Mouse (Mus musculus): ENCODE measurements around the gene Krt15. TPM values are rescaled to one million over a fixed set of nuclear protein-coding genes. Genes with fewer than 3 reads are reported as not detected.
A peak's percentile ranks its signal among the peaks of the same experiment; 100 is the strongest.

Gene Krt15
- total RNA-seq (2021) (not detected), polyA plus RNA-seq (2012; rRNA removed) (not detected in 2 replicates)
- long read RNA-seq = 0 reads

DNA sequence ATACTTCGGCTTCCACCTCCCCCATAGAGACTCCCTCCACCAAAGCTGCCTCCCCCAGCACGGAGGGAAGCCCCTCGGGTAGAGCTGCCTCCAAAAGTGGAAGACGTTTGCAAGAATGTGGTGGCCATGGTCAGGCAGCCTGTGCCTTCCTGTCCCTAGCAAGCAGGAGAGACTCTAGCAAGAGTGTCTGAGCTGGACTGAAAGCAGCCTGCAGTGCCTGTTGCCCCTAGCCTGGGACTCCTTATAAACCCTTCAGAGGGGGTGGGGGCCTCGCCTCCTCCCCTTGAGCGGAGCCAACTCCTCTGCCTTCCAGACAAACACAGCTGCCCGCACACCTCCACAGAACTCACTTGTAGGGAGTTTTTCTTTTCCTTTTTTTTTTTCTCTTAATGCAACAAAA, at the start of gene Krt15:
Krt15 (minus strand) TSS at position 198 of the 400 bp plus-strand sequence.
- no peak for DNase-seq

DNA sequence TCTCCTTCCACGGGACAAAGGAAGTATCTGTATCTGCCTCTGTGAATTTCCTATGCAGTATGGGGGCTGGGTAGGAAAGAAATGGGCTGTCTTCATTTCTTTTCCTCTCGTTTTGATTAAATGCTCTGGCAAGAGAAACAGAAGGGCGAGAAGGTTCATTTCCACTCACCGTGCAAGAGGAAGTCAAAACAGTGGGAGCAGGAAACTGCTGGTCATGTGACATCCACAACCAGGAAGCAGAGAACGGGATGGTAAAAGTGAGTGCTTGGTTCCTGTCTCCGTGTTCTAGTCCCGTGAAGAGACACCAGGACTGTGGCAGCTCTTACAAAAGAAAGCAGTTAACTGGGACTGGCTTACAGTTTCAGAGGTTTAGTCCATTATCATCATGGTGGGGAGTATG, 46.0 kb upstream of the Krt15 start:
- DNase-seq = no peak

DNA sequence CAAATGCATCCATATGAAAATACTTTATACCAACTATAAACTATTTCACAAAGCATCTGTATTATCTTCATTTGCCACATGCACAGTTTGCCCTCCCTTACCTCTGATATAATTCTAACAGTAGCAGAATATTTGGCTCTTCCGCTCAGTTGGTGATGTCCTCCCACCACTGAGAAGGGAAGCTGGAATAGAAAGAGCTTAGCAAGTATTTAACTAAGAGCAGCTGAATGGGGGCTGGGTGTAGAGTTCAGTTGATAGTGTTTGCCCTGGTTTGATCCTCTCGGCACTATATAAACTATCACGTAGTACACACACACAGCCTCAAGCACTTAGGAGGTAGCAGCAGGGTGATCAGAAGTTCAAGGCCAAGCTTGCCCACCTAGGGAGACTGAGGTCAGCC, 43.5 kb upstream of the Krt15 start:
- no peak for DNase-seq

DNA sequence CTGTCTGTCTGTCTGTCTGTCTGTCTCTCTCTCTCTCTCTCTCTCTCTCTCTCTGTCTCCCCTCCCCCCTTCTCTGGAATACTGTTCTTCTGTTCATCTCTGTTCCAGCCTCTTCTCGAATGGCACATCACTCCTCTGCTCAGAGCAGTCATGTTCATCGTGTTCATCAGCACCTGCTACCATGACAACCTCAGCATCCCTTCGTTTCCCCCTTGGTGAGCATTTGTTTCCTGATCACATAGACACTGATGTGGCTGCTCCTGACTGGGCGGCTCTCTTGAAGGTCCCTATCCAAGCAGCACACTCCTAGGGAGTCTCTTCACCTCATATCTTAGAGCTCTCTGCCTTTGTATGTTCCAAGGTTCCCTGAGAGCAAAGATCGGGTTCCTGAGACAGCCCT, 42.6 kb upstream of the Krt15 start:
- DNase-seq = no peak

DNA sequence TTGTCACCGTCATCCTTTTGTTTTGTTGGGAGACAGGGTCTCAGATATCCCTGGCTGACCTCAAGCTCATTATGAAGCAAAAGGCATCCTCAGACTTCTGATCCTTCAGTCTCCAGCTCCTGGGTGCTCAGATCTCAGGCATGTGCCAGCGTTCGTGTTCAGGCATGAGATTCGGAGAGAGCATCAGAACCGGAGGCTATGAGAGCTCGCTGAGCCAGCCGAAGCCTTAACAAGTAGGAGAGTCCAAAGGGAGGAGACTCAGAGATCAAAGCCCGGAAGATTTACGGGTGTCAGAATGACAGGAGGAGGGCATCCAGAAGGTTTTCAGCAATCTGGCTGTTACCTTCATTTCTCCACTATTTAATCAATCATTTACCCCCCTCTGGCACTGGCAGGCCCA, 41.1 kb upstream of the Krt15 start:
- DNase-seq = no peak

DNA sequence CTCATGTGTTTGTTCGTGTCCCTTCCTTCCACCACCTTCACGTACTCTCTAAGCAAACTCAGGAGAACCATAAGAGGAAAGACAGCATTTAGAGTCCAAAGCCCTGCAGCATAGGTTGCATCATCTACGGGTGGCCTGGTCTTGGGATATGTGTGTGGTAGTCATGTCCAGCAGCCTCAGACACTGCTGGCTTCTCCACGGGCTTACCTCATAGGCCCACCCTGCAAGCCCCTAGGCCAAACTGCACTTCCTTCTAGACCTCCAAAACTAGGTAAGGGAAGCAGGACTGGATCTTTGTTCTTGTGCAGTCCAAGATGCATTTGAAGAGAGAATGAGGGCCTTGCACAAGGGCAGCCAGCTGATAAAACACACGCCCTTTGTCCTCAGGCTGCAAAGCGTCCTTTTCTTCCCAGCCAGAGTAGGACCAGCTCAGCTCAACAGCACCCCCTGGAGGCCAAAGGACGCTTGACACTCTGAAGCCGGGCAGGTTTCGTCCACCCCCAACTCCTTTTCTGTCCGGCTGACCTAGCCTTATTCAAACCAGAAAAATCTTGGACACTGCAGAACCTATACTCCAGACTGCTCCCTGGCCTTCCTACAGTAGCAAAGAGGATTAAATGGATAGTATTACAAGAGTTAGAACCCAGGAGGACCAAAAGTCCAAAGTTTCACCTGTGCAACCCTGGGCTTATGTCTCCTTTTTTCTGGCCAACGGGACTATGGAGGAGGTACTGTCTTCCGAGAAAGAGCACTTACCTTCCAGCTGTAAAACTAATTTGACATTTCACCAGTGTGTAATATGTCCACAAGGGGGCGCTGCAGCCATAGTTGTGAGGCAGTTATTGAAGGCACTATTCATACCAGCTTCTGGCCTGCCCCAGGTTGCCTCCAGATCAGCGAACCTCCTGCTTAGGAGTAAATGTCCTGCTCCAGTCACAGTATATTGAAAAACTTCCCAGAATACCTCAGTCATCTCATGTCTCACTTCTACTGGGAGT, 33.3 kb upstream of the Krt15 start:
- peak; percentile 69 for DNase-seq

DNA sequence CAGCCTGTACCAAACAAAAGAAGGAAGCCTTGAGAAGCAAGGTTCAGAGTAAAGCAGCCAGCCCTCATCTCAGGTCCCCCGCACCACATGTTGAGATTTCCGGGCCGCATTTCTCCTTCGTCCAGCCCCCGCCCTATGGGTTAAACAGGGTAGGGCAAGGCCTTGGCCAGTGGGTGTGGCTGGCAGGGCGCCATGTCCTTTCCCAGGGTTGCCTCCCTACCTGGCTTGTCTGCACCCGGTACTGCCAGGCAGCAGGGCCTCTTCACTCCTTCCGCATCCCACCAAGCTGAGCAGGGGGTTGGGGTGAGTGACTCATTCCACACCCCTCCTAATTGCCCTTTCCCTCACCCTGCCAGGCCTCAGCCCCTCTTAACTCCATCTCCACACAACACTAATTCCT, 32.3 kb upstream of the Krt15 start:
- DNase-seq = peak; percentile 13

DNA sequence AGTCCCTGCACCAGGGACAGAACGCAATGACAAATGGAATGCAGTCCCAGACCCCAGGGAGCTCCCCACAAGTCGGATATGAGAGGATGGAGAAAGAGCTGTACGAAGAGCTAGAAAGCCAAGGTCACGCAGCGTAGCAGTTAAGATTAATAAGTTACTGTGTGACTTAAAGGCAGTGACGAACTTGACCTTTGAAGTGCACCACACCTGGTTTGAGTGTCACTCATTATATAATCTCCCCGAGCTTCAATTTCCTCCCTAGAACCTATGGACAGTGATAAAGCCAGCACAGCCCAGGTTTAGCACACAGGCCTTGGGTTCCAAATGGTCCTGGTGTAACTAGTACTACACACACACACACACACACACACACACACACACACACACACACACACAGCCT, 28.7 kb upstream of the Krt15 start:
- no peak for DNase-seq

DNA sequence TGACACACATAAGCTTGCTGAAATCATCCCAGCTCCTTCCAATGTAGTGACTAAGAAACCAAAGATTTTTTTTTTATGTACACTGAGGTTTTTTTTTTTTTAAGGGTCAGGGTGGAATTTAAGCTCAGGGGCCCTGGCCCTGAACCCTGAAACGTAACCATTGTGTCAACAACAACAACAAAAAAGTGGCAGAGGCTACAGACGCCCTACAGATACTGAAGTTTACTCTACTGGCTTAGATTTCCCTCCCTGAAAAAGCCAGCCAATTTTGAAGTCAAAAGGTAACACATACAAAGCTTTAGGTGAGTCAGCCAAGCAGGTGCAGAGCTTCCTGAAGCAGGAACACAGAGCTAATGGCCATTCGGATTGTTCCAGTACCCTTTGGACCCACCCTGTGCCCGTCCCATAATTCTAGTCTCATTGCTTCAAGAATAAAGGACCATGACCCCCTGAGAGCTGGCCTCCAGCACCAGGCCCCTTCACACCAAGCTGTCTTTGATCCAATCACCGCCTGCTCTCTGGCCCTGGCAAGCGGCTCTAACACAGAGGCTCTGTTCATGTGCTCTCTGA, 22.3 kb upstream of the Krt15 start:
- DNase-seq = no peak

DNA sequence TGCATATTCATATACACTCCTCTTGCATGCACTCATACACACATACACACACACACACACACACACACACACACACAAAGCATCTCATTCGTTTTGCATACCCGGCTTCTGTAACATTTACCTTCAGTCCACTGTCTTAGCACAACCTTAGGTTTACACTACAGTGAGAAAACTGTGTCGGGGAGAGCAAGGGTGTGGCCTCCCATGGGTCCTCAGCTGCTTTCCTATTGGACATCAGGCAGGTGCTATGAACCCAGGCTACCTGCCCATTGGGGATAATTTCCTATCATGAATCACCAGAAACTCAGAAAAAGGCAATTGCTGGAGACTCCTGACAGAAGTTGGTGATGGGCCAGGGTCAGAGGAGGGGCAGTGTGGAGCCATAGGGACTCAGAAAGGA, 21.6 kb upstream of the Krt15 start:
- no peak for DNase-seq

DNA sequence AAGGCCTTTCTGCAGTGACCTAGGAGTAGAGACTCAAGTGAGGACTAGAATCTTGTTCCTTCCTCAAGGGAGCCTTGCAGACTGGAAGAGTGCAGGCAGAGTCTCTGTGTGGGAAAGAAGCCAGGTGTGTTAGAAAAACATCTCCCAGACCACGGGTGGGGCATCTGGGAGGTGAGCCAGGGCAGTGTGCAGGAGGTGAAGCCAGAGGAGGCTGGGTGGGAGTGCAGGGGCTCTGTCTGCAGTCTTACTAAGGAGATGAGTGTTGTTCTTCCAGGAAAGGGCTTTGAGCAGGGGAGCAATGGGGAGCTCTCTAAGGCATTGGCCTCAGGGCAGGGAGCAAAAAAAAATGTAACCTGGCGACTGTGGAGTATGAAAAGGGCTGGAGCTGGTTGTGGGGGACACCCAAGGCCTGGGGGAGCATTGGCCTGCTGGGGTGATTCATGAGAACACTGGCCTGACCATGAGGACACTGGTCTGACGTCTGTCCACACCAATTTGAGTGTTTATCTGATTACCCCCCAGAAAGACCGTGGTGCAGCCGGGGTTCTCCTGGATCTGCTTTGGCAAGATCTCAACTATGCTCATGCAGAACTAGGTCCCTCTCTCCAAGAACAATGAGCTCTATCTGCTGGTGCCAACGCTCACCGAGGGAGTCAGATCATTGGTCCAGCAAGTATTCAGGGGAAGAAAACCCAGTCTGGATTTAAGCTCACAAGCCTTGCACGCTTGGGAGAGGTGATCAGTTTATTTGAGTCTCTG, 19.9 kb upstream of the Krt15 start:
- DNase-seq = no peak

DNA sequence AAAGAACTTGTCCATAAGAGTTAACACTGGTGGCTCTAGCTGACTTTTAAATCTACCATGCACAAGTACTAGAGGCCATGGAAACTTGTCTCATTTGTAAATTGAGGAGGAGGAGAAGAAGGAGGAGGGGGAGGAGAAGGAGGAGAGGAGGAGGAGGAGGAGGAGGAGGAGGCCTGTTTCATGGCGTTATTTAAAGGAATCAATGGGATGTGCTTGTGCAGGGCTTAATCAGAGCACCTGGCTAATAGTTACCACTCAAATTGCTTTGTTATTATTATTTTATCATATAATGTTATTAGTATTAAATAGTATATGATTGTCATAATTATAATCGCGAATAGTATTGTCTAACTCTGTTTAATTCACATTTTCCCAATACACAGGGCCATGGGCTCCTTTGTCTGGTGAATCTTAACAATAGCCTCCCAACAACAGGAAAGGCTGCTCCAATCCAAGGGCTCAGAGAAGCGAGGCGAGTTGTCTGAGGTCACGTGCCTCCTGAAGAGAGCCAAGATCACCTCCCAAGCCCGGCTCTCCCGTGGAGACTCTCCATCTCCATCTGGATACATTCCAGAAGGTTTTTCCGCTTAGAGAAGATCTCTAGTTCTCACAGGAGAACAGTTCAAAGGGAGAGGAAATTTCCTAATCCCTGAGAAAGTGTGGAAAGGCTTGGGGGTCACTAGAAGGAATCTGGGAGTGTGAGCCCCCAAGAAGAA, 13.0 kb upstream of the Krt15 start, which contains the start of gene Krt19:
Krt19 (minus strand) TSS at position 51 of the 716 bp plus-strand sequence.
- DNase-seq = no peak

DNA sequence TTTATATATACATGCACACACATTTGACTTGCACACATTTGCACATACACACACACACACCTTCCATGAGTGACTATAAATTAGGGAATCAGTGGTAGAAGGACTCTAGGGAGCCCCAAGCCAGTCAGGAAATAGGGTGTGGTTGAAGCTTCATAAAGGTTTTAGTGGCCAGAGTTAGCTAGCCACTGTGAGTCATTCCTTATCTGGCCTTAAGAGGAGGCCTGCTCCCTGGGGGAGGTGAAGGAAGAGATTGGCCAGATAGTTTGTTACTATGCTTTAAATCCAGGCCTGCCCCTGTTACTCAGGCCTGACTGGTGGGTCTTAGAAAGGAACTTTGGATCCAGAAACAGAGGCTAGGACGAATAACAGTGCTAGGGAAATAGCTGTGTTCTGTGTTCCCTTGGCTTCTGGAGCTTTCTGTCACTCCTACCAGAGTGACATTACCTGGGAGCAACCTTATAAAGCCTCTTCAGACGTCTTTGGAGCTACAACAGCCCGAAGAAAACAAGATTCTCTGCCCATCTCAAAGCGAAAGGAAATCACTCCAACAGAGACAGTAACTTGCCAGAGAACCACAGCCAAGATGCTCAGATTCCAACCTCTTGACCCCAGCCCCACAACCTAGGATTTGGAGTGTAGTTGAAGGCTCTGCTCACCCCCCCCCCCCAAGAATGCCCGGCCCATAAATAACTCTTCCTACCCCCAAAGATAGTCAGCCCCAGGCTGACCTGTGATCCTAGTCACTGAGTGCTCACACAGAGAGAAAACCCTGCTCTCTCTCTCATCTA, 12.0 kb upstream of the Krt15 start:
- DNase-seq = no peak

DNA sequence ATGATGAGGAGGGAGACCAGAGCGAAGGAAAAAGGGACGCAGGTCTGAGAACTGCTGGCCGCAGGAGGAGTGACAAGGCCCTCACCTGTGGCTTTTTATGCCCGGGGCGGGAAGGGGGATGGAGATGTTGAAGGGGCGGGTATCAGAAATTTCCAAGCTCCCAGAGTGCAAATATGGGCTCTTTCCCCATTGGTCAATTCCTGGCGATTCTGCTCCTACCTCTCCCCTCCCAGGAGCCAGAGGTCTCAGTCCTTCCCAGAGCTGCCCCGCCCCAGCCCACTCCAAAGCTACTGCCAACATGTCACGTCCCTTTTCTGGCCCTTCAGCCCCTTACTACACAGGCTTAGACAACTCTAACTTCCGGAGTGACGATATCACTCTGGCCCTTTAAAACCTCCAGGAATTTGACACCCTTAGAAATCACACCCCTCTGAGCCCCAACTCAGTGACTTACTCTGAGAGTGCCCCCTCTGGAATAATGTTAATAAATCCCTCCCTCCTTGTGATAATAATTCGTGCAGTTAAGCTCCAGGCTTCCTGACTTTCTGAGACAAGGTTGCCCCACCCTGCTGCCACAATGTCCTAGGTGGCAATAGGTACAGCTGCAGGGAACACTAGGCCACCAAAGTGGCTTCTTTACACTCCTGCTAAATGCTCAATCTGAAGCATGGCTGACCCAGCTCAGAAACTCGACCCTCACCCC, 10.3 kb upstream of the Krt15 start:
- no peak for DNase-seq

DNA sequence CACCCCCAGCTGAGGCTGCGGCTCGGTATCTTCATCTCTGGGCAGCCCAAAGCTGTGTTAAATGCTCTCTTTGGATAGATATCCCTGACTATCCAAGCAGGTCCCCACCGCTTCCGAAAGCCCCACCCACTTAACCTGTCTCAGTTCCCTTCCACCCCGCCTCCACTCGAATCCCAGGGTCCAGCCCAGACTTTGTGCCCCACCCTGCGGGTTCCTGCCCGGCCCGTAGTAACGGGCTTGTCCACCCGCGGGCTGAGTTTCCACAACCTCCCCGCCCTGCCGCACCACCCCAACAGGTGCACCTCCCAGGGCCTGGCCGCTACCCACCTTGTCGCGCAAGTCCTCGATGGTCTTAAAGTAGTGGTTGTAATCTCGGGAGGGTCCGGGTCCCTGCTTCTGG, 9.4 kb upstream of the Krt15 start:
- no peak for DNase-seq

DNA sequence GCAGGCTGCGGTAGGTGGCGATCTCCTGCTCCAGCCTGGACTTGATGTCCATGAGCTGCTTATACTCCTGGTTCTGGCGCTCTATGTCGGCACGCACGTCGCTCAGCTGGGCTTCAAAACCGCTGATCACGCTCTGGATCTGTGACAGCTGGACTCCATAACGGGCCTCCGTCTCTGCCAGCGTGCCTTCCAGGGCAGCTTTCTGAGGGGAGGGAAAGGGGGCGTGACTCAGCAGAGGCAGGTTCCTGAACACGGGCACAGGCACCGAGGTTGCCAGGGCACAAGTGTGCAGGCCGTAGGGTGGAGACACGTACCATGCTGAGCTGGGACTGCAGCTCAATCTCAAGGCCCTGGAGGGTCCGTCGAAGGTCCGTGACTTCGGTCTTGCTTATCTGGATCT, 5.2 kb upstream of the Krt15 start:
- peak; percentile 8 for DNase-seq

DNA sequence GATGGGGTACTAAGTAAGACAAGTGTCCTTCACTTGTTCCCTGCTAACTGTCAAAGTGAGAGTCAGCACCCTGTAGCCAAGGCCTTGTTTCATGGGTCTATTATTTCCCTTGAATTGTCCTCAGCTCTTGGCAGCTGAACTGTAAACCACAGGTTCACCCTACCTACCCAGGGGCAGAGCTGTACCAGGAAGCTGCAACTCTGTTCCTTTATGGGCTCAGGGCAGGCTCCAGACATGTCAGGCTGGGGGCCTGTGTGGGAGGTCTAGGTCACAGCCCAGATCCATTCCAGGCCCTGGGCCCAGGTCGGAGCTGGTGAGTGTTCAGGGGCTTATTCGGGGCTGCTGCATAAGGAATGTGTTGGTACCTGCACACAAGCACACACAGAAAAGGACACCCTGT, 3.7 kb upstream of the Krt15 start:
- no peak for DNase-seq

DNA sequence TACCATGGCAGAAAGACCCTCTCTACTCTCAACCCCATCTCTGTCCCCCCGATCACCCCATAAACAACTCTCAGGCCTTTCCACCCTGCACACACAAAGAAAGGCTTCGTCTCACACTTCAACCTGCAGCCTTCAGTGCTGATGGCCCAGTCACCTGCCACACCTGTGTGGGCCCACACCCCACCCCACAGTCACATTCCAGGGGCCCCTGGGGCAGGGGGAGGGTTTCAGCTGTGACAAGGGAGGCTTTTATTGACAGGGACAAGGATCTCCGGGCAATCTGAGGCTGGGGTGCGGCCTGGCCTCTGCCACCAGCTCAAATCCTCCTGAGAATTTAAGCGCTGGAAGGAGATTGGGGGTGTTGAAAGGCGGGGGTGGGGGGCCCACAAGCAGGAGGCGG, 3.1 kb upstream of the Krt15 start:
- no peak for DNase-seq

DNA sequence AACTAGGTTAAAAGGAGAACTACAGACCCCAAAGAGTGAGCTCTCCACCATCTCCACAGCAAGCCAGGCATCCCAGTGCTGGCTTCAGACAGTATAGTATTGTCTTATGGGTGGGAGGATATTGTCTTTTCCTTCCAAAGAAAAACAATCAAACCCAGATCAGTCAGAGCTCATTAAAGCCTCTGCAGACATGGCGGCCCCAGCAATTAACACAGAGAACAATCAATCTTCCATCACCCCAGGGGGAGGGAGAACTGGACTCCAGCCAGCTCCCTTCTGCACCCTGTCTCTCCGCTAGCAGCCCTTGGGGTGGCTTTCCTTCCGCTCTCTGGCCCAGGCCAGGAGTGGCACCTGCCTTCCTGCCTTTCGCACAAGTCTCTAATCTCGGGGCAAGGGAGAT, 2.0 kb upstream of the Krt15 start:
- no peak for DNase-seq

DNA sequence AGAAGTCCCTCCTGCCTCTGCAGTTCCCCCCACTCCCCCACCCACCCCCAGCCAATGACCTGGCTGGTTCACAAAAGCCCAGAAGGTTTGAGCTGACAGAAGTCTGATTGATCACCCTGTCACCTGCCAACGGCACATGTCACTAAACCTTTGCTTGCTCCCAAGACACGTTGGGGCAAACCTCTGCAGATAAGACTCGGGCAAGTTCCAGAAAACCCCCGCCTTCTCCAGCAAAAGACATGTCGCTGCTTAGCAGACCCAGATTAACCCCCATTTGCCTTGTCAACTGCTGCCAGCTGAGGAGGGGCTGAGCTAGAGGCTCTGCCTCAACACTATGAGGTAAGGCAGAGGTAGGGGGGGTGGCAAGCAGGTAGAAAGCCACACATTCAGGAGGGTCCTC, 831 bp upstream of the Krt15 start:
- no peak for DNase-seq

DNA sequence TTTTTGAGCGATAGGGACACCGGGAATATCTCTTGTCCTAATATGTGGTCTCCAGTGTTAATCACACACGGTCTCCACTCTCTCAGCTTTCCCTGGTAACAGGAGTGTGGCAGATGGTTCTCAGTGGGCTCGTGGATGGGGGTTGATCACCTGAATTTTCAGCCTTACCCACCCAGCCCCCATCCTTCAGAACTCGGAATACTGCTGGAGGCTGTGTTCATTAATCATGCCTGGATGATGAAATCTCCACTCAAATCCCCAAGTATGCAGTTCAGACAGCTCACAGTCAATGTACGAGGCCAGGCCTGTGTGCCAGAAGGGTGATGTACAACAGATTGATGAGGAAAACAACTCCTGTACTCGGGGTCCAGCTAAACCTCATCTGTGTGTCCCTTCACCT, 10.8 kb downstream of the Krt15 start:
- no peak for DNase-seq
